Mouse (Mus musculus) liver, postnatal 0 days (tissue): ENCODE data around the gene Dph5.

Source experiments
- CTCF ChIP-seq: sonication (generic); IDR thresholded peaks from 2 replicates; pipeline ENCODE4 v1.5.1; 2016; ENCODE audit warnings: antibody characterized with exemption, low read depth
- EP300 ChIP-seq: IDR thresholded peaks from 2 replicates; pipeline ENCODE4 v1.6.1; 2016; ENCODE audit warnings: antibody characterized with exemption, low read depth, mild to moderate bottlenecking

DNA sequence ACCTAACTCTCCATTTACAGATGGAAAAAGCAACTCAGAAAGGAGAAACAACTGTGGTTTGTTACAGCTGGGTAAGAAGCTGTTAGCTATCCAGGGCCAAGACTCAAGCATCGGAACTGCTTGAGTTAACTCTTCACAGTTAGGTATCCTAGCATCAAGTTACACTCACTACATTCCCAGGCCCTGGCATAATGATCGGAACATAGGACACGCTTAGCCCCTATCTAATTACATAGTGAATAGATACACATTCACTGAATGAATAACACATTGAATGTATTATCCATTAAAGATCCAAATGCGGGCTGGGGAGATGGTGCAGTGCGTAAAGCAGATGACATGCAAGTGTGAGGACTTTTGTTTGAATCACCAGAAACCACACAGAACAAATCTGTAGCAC lies 76.4 kb downstream of the Dph5 start:
- TF ChIP-seq CTCF = no peak
- no peak for TF ChIP-seq EP300
